Mouse (Mus musculus): Measurements from ENCODE around the gene Gm47189.
"Not testable (repeated sequence)": the region's sequence is repeated elsewhere in the genome, so short reads cannot be mapped to it uniquely, and the experiment has no call there.

Gm47189 gene

GRCm38 (mm10) chr14:41772341-41772740 is at the start of gene Gm47189:
Gm47189 (minus strand) TSS chr14:41772441.
- not testable (repeated sequence) for DNase-seq (ENCODE audit: low spot score)

GRCm38 (mm10) chr14:41755931-41756330 is 16.3 kb downstream of the Gm47189 start:
- not testable (repeated sequence) for DNase-seq (ENCODE audit: low spot score)

- DNase-seq (ENCODE audit: low spot score): not testable (repeated sequence)
Observed at GRCm38 (mm10) chr14:41750514-41750913, 21.7 kb downstream of the Gm47189 start, which contains the start of gene Gm7929. Gm7929 (minus strand) TSS chr14:41750614.

- DNase-seq (ENCODE audit: low spot score): not testable (repeated sequence)
Observed at GRCm38 (mm10) chr14:41723437-41723836, 48.8 kb downstream of the Gm47189 start.

GRCm38 (mm10) chr14:41717180-41717579 is 55.1 kb downstream of the Gm47189 start:
- not testable (repeated sequence) for DNase-seq (ENCODE audit: low spot score)
